Mouse (Mus musculus): ENCODE results near the gene Pdzk1ip1.

Gene Pdzk1ip1

GRCm38 (mm10) chr4:115088611-115089338, at the start of gene Pdzk1ip1:
Gene Pdzk1ip1 (plus strand): TSS chr4:115088708.
- no peak for DNase-seq (ENCODE audit: extremely low read depth, low read depth)

- DNase-seq (ENCODE audit: extremely low read depth, low read depth) = no peak
These were observed 42.9 kb upstream of the Pdzk1ip1 start for GRCm38 (mm10) chr4:115045621-115046020.

- DNase-seq (ENCODE audit: extremely low read depth, low read depth) = peak; percentile 78
These were observed 40.8 kb upstream of the Pdzk1ip1 start for GRCm38 (mm10) chr4:115047750-115048149.

- peak; percentile 81 for DNase-seq (ENCODE audit: extremely low read depth, low read depth)
These were observed 40.3 kb upstream of the Pdzk1ip1 start for GRCm38 (mm10) chr4:115048190-115048589.

GRCm38 (mm10) chr4:115051245-115051644, 37.3 kb upstream of the Pdzk1ip1 start:
- DNase-seq (ENCODE audit: extremely low read depth, low read depth) = no peak

- no peak for DNase-seq (ENCODE audit: extremely low read depth, low read depth)
These were observed 36.0 kb upstream of the Pdzk1ip1 start for GRCm38 (mm10) chr4:115052343-115053005.

GRCm38 (mm10) chr4:115055044-115055443, 33.5 kb upstream of the Pdzk1ip1 start:
- DNase-seq (ENCODE audit: extremely low read depth, low read depth) = no peak

GRCm38 (mm10) chr4:115055691-115056090, 32.8 kb upstream of the Pdzk1ip1 start:
- DNase-seq (ENCODE audit: extremely low read depth, low read depth) = no peak

GRCm38 (mm10) chr4:115056371-115056920, 32.1 kb upstream of the Pdzk1ip1 start, which contains the start of gene Tal1:
Gene Tal1 (plus strand): TSS chr4:115056426.
- peak; percentile 57 for DNase-seq (ENCODE audit: extremely low read depth, low read depth)

- DNase-seq (ENCODE audit: extremely low read depth, low read depth) = peak; percentile 58
These were observed 31.4 kb upstream of the Pdzk1ip1 start for GRCm38 (mm10) chr4:115056921-115057673.

- no peak for DNase-seq (ENCODE audit: extremely low read depth, low read depth)
These were observed 30.7 kb upstream of the Pdzk1ip1 start for GRCm38 (mm10) chr4:115057674-115058316.

GRCm38 (mm10) chr4:115058317-115058761, 30.2 kb upstream of the Pdzk1ip1 start:
- no peak for DNase-seq (ENCODE audit: extremely low read depth, low read depth)

GRCm38 (mm10) chr4:115058871-115059590, 29.5 kb upstream of the Pdzk1ip1 start:
- DNase-seq (ENCODE audit: extremely low read depth, low read depth) = no peak

- no peak for DNase-seq (ENCODE audit: extremely low read depth, low read depth)
These were observed 28.6 kb upstream of the Pdzk1ip1 start for GRCm38 (mm10) chr4:115059871-115060270.

GRCm38 (mm10) chr4:115060753-115061152, 27.8 kb upstream of the Pdzk1ip1 start:
- no peak for DNase-seq (ENCODE audit: extremely low read depth, low read depth)

GRCm38 (mm10) chr4:115062540-115062874, 26.0 kb upstream of the Pdzk1ip1 start:
- DNase-seq (ENCODE audit: extremely low read depth, low read depth) = peak; percentile 65

- DNase-seq (ENCODE audit: extremely low read depth, low read depth) = no peak
These were observed 25.5 kb upstream of the Pdzk1ip1 start for GRCm38 (mm10) chr4:115062875-115063517.

- no peak for DNase-seq (ENCODE audit: extremely low read depth, low read depth)
These were observed 24.8 kb upstream of the Pdzk1ip1 start for GRCm38 (mm10) chr4:115063518-115064239.

GRCm38 (mm10) chr4:115071668-115072067, 16.8 kb upstream of the Pdzk1ip1 start:
- no peak for DNase-seq (ENCODE audit: extremely low read depth, low read depth)

All from MEL-GATA-1-ER (cell line).